Mouse (Mus musculus) v-Abl transformed pro-B cells (cell line): ENCODE measurements around the gene Poldip3.

Experiments used
- in situ Hi-C, 2 experiments: fragments of 400-800 bp; cut with MboI; formaldehyde crosslinking; loops; one replicate each; pipeline ENCODE4 v1.15.1; 2025; ENCODE audit not compliant: unreplicated experiment in 2 of 2

Poldip3 gene

DNA sequence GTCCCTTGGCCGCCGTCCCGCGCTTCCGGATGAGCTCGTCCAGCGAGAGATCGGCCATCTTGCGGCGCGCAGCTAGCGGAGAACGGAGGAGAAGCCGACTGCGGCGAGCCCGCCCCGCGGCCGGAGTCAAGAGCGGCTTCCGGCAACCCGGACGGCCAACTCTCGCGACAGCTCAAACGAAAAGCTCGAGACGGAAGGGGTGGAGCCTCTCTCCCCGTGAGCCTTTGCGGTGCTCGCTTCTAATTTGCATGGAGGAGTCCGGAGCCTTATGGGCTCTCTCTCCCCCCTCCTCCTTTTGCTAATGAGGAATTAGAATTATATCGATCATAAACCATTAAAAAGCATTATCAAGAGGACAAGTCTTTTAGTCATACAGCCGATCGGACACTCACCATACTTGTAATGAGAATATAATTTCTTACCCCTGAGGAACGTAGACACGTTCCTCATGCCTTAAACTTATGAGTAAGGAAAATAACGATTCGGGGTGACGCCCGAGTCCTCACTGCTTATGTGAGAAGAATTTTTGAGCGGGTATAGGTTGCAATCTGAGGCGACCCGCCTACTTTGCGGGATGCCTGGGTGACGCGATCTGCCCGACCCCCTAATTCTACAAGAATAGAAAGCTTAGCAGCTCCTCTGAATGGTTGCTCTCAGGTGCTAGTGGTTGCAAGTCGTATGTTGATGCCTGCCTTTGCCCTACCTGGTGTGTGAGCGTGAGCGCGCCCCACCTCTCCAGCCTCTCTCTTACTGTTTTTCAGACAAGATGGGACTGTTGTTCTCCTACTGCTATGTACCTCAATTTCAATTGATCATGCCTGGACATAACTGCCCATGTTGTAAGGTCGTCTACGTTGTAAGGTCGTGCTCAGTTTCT, at the start of gene Poldip3:
Gene Poldip3, minus strand, starts transcription at position 189 of the 877 bp plus-strand sequence.
- in situ Hi-C loops = no loop called here

DNA sequence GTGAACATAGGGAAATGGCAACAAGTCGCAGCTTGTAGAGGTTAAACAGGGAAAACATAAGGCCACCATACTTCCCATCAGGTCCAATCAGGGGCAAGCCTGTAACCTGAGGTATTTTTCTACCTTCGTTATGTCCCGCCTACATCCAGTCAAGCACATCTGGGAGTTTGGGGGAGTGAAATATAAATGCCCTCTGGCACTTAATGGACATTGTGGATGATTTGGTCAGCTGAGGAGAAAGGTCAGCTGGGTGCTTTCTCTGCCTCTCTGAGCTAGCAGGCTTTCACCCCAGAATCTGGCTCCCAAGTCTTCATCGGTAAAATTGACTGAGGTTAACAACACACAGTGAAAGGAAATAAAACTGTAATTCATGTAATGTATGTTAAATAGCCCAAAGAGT, 44.2 kb upstream of the Poldip3 start:
- in situ Hi-C loops = no loop called here

GRCm38 (mm10) chr15:83182351-83182750, 33.2 kb upstream of the Poldip3 start:
- in situ Hi-C loops = no loop called here

DNA sequence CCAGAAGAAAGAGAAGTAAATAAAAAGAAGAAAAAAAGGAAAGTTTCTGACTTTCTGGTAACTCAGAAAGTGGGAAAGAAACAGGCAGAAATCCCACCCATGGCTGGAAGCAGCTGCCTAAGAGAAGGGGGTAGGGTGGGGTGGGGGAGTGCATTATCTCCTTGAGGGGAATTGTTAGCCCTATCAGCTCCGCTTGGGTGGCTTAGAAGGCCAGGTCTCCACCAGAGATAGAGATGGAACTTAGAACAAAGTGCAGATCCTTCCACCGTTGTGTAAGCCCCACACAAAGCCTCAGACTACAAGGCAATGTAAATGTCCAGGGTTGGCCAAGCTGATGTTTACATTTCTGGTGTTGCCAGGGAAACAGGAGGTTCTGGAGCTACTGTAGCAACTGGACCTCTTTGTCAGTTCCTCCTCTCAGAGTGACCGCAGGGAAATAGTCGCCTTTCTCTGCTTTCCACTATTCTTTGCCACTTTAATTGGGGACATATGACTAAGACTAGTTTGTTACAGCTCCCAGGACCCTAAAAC, 32.7 kb upstream of the Poldip3 start:
- in situ Hi-C loops = no loop called here

GRCm38 (mm10) chr15:83180004-83180403, 30.8 kb upstream of the Poldip3 start:
- in situ Hi-C loops = no loop called here

DNA sequence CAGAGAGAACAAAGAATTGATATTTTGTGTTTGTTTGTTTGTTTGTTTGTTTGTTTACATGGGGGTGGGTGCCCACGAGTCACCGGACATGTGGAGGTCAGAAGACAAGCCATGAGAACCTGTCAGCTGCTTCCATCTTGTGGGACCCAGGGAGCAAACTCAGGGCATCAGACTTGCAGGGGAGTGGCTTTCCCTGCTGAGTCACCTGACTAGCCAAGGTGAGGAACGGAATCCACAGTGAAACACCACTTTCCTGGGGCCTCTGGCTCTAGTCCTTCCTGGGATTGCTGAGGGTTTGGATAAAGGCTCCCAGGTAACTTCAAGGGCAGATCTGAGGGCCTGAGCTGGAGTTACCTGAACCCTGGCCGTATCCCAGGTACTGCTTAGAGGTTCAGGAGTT, 27.5 kb upstream of the Poldip3 start:
- in situ Hi-C loops = no loop called here

- in situ Hi-C loops = loop anchor here (5.0 kb wide), 2 partner anchors 48 to 52 kb away; partner anchors contain the start of gene Rrp7a (in 1 of the 2)
Observed at GRCm38 (mm10) chr15:83173914-83174884, 25.0 kb upstream of the Poldip3 start.

DNA sequence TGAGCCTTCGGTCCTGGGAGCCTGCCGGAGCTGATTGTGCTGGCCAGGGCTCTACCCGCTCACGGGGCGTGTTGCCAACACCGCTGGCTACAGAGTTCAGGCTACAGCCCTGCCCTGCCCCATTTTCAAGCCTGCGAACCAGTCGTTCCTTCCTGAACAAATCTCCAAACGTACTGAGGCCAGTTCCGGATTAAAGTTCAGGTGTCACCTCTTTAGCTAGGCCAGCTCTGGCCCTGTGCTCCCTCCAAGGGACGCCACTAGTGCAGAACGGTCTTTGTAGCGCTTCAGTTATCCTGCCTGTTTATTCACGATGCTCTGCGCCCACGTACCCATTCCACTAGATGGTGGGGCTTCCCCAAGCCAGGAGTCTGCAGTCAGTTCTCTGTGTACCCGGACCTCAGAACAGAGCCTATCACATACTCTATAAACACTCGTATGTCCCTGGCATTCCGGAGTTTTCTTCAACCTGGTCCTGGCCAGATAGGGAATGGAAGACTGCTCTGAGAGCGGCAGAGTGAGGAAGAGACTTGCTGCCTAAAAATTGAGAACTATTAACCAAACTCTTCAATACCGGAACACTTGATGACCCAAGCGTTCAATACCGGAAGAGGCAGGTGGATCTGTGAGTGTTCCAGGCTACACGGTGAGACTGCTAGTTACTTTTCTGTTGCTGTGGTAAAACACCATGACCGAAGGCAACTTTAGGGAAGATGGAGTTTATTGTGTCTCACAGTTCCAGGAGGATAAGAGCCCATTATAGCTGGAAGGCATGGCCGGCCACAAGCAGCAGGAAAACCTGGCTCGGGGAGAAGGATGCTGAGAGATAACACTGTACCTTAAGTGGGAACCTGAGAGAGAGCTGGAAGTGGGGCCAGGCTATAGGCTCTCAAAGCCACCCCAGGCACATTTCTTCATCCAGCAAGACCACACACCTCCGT, 23.6 kb upstream of the Poldip3 start, which contains the start of gene Cyb5r3:
Gene Cyb5r3, minus strand, starts transcription at position 101 of the 938 bp plus-strand sequence.
- in situ Hi-C loops = loop anchor here (5.0 kb wide), 2 partner anchors 50 kb away; partner anchors contain the start of gene Rrp7a (in 1 of the 2)

DNA sequence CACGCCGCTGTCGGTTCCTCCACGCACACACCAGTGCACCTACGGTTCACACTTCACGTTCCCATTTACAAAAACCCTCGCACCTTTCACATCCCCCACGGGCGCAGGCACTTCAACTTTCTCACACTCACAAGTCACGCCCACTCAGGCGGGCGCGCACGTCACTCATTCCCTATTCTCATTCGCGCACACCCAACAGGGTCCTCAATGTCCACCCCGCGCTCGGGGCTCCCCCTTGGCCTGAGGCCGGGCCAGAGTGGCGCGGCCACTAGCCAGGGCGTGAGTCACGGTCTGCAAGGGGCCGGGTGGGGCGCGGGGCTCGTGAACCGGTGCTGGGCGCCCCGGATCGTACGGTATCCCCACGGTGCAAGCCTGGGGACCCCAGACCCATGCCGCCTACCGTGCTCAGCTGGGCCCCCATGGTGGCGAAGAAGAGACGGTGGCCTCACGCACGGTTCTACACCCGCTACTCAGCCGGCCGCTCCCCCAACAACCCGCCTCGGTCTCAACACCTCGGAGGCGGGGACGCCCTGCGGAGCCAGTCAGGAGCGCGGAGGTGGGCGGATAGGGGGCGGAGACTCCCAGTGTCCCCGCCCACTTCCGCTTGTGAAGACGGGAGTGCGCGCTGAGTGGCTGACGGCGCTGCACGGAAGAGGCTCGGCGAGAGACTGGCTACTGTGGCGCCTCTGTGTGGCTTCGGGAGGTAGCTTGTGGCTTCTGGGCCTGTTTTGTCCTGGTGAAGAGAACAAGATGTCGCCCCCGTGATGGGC, 22.7 kb upstream of the Poldip3 start:
- in situ Hi-C loops = loop anchor here (5.0 kb wide), 2 partner anchors 50 kb away; partner anchors contain the start of gene Rrp7a (in 1 of the 2)

DNA sequence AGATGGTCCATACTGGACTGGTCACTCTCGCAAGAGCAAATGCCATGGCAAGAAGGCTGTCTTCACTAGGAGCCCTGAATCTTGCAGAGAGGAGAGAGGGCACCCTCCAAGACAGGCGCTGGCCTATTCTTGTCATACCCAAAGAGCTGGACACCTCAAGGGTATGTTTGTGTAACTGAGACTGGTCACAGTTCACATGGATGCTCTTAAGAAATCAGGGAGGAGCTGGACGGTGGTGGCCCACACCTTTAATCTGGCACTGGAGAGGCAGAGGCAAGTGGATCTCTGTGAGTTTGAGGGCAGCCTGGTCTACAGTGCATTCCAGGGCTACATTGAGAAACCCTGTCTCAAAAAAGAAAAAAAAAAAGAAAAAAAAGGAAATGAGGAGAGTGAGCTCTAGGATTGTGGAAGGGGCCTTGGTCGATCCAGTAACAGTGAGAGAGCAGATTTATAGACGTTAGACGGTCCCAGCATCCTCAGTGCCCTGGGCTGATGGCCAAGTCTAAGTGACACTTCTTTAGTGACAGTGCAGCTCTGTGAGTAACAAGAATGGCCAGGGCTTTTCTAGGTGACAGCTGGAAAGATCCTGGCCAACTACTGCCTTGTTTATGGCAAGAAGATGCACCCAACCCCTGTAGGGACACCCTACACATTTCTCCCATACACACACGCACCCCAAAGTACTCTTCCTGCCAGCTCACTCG, 21.9 kb upstream of the Poldip3 start:
- in situ Hi-C loops = loop anchor here (5.0 kb wide), 2 partner anchors 49 to 51 kb away; partner anchors contain the start of gene Rrp7a (in 1 of the 2)

DNA sequence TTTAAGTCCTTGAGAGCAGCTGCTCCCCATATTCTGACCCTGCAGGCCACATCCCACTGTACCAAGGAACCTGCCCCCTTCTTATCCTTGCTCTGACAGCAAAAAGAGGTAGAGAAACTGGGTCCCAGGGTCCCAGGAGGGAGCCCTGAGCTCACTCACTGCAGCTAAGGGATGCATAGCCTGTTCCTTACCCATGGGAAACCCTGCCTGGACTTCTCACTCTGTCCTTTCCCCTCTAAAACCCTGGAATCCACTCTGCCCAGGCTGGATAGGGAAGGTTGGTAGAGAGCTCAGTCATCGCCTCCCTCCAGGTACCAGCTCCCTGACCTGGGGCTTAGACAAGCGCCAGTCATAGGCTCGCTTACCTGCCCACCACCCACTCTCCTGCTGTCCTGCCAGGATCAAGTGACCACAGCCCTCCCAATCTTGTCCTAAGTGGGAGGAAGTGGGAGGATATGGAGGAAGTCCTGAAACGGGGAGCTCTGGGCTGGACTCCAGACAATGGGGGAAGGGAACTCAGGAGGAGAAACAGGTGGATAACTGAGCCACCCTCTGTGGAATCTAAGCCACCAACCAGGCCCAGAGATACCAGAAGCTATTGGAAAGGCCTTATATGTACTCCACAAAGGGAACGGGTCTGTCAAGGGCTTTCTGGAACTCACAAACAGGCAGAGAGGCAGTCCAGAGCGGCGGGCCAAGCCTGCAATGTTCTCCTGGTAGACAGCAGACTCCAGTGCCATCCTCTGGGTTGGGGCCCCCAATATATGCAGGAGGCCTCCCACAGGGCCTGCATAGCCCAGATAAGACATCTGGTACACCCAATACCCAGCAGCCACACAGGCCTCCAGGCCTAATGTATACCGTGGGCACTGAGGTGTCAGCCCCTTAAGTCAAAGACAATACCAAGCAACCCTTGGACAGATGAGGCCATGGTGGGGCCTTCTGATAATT, 20.9 kb upstream of the Poldip3 start:
- in situ Hi-C loops = loop anchor here (5.0 kb wide), 2 partner anchors 48 to 52 kb away; partner anchors contain the start of gene Rrp7a (in 1 of the 2)

DNA sequence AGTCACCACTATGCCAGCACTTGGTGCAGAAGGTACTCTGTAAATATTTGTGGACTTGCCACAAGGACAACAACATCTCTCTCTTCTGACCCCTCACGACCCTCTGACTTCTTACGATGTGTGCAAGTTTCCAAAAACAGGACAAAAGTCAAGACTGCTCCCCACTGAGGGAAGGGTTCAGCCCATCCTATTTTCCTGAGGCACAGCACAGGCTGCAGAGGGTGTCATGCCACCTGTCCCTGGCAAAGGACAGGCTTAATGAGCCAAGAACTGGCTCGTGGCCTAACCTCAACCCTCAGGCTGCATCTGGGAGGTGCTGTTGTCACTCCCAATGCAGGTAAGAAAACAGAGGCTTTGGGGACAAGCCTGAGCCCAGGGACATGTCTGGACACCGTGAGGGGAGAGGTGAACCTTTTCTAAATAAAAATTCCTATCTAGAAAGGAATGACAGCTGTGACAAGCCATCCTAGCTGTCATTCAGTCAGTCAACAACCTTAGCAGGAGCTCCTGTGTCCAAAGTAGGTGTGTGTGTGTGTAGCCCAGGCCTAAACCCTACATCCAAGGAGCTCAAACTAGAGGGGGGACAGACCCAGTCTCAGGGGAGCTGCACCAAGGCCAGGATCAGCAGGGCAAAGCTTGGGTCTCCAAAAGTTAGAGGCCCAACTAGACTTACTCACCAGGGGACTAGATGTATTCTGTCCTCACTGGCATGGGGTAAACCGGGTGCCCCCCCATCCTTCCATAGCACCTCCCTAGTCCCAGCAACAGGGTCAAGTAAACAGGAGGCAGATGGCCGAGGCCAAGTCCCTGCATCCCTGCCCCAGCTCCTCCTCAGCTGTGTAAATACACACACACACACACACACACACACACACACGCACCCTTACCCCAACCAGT, 19.9 kb upstream of the Poldip3 start:
- in situ Hi-C loops = no loop called here

- in situ Hi-C loops = no loop called here
Observed at GRCm38 (mm10) chr15:83168311-83168710, 19.1 kb upstream of the Poldip3 start.

- in situ Hi-C loops = no loop called here
Observed at GRCm38 (mm10) chr15:83167550-83168065, 18.4 kb upstream of the Poldip3 start.

- in situ Hi-C loops = no loop called here
Observed at GRCm38 (mm10) chr15:83167126-83167525, 17.9 kb upstream of the Poldip3 start.

DNA sequence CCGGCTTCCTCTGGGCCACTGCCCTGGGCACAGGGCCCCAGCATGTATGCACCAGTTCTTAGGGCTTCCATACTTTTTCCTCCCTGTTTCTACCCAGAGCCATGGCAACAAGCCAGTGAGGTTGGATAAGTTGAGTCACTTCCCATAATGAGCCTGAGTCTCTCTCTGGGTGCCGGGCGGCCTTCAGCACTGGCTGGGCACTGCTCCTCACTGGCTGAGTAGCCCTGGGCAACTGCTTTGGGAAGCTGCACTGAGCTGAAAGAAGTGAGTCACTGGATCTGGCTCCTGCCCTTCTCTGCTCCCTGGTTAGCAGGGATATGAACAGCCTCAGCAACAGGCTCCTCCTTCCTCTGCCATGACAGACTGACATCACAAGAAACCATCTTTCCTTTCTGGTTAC, 17.5 kb upstream of the Poldip3 start:
- in situ Hi-C loops = no loop called here
